Mouse (Mus musculus) stomach, postnatal 0 days (tissue): ENCODE results near the gene Derl2.

Experiments
- CTCF ChIP-seq: IDR thresholded peaks from 2 replicates; pipeline ENCODE4 v1.5.1; 2016; ENCODE audit warnings: antibody characterized with exemption, low read depth, mild to moderate bottlenecking, moderate library complexity
- EP300 ChIP-seq: optimal IDR thresholded peaks from 2 replicates; pipeline ENCODE3; 2016; ENCODE audit warnings: antibody characterized with exemption

DNA sequence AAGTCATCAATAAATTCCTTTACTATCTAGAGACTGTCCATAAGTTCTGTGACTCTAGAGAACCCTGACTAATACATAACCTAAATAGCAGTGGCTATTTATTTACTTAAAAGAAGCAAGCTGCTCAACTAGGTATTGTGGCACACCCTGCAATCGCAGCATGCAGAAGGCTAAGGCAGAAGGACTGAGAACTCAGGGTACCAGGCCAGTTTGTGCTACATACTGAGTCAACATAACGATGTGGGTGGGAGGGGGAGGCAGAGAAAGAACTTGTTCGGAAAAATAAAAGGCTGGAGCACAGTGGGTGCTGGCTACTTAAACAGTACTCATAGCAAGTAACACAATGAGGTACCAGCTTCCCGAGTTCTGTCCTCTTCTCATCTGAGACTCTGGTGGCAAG is 18.5 kb downstream of the Derl2 start:
- TF ChIP-seq CTCF = no peak
- no peak for TF ChIP-seq EP300
